Mouse (Mus musculus) adrenal gland, postnatal 25 days (tissue): ENCODE measurements around the gene Cyld. TPM values are rescaled to one million over a fixed set of nuclear protein-coding genes. Genes with fewer than 3 reads are reported as not detected.
"Not testable (repeated sequence)": the region's sequence is repeated elsewhere in the genome, so short reads cannot be mapped to it uniquely, and the experiment has no call there.

ENCODE experiments used
- DNase-seq: peaks from one replicate; pipeline ENCODE4 v3.0.0; 2021; ENCODE audit warnings: mixed read lengths
- total RNA-seq: library from RNA; stranded (reverse); gene quantifications from 2 replicates; pipeline ENCODE4 v1.2.3, GENCODE M21; 2021

The Cyld gene
- total RNA-seq, 1 experiment from 2014 or later: 66.5 TPM

- DNase-seq: no peak
Observed at GRCm38 (mm10) chr8:88689151-88689550, 7.7 kb upstream of the Cyld start.

GRCm38 (mm10) chr8:88689891-88690290 lies 6.9 kb upstream of the Cyld start:
- DNase-seq: no peak

- no peak for DNase-seq
Observed at GRCm38 (mm10) chr8:88691342-88691948, 5.4 kb upstream of the Cyld start.

GRCm38 (mm10) chr8:88691961-88692360 lies 4.9 kb upstream of the Cyld start:
- DNase-seq: no peak

GRCm38 (mm10) chr8:88692866-88693265 lies 4.0 kb upstream of the Cyld start:
- DNase-seq: no peak

- no peak for DNase-seq
Observed at GRCm38 (mm10) chr8:88693376-88693775, 3.5 kb upstream of the Cyld start.

GRCm38 (mm10) chr8:88694291-88694690 lies 2.5 kb upstream of the Cyld start:
- no peak for DNase-seq

GRCm38 (mm10) chr8:88696228-88696627 lies 600 bp upstream of the Cyld start:
- no peak for DNase-seq

GRCm38 (mm10) chr8:88697642-88698031 lies 809 bp downstream of the Cyld start:
- peak; percentile 26 for DNase-seq

- DNase-seq: no peak
Observed at GRCm38 (mm10) chr8:88698048-88698447, 1.2 kb downstream of the Cyld start.

GRCm38 (mm10) chr8:88701611-88702010 lies 4.8 kb downstream of the Cyld start:
- DNase-seq: no peak

- DNase-seq: no peak
Observed at GRCm38 (mm10) chr8:88702816-88703215, 6.0 kb downstream of the Cyld start.

GRCm38 (mm10) chr8:88723256-88723963 lies 26.6 kb downstream of the Cyld start:
- no peak for DNase-seq

- peak; percentile 80 for DNase-seq
Observed at GRCm38 (mm10) chr8:88755175-88755791, 58.5 kb downstream of the Cyld start.

- DNase-seq: no peak
Observed at GRCm38 (mm10) chr8:88761980-88762379, 65.2 kb downstream of the Cyld start.

- DNase-seq: no peak
Observed at GRCm38 (mm10) chr8:88771241-88771640, 74.4 kb downstream of the Cyld start.

GRCm38 (mm10) chr8:88774593-88775297 lies 77.9 kb downstream of the Cyld start:
- DNase-seq: no peak

- no peak for DNase-seq
Observed at GRCm38 (mm10) chr8:88775298-88775646, 78.4 kb downstream of the Cyld start.

GRCm38 (mm10) chr8:88780142-88780541 lies 83.3 kb downstream of the Cyld start:
- no peak for DNase-seq

GRCm38 (mm10) chr8:88781283-88781682 lies 84.5 kb downstream of the Cyld start:
- DNase-seq: no peak

- DNase-seq: no peak
Observed at GRCm38 (mm10) chr8:88783722-88784121, 86.9 kb downstream of the Cyld start.

GRCm38 (mm10) chr8:88788335-88788734 lies 91.5 kb downstream of the Cyld start:
- DNase-seq: not testable (repeated sequence)

GRCm38 (mm10) chr8:88792691-88793323 lies 96.0 kb downstream of the Cyld start:
- DNase-seq: peak; percentile 42
